Mouse (Mus musculus) olfactory bulb, adult 2 months (tissue): Measurements from ENCODE around the gene Gm26602. TPM values are rescaled to one million over a fixed set of nuclear protein-coding genes. Genes with fewer than 3 reads are reported as not detected.

Experiments used
- H3K27ac ChIP-seq: fragments of 200-500 bp; 2 replicates; pipeline ENCODE4 v1.5.1; 2012; ENCODE audit warnings: low read depth, low read length; ENCODE audit not compliant: insufficient read depth
- H3K4me1 ChIP-seq: fragments of 200-500 bp; 2 replicates; pipeline ENCODE4 v1.6.1; 2012; ENCODE audit warnings: low read length; ENCODE audit not compliant: control insufficient read depth, insufficient read depth
- H3K4me3 ChIP-seq: fragments of 200-500 bp; 2 replicates; pipeline ENCODE4 v1.5.1; 2012; ENCODE audit warnings: mild to moderate bottlenecking, low read depth, low read length, moderate library complexity; ENCODE audit not compliant: insufficient read depth
- CTCF ChIP-seq: fragments of 200-500 bp; IDR thresholded peaks from 2 replicates; pipeline ENCODE4 v1.5.1; 2012; ENCODE audit warnings: low read depth, mild to moderate bottlenecking, low read length, moderate library complexity; ENCODE audit not compliant: insufficient read depth
- POLR2A ChIP-seq: fragments of 200-500 bp; IDR thresholded peaks from 2 replicates; pipeline ENCODE4 v1.6.1; 2012; ENCODE audit warnings: mild to moderate bottlenecking, low read depth, low read length, moderate library complexity; ENCODE audit not compliant: insufficient read depth
- WGBS: fragments of 180-500 bp; shearing (Covaris S2); methylation state at CpG from one replicate; pipeline ENCODE4 v1.1.7; 2018; 5-methylcytosine and 5-hydroxymethylcytosine counted together
- polyA plus RNA-seq: library from polyadenylated mRNA; stranded (reverse); fragments of >200 nt; gene quantifications from 2 replicates; pipeline ENCODE4 v1.2.4, GENCODE M21; 2012; ENCODE audit warnings: low replicate concordance; ENCODE audit not compliant: missing spikeins, insufficient read depth, insufficient read length

Gene Gm26602
- not detected in 2 replicates for polyA plus RNA-seq

- H3K4me1 ChIP-seq, result peaks cover 42% of the 10 kb centered on the region
- TF ChIP-seq POLR2A, result no peak
- no peak for TF ChIP-seq CTCF
- peak within 1 kb of the TSS; percentile 92; the same call in 1 of the 2 replicates for H3K27ac ChIP-seq
- WGBS, result 93% methylated on average over 4 of the region's 4 CpGs
- no peak within 1 kb of the TSS for H3K4me3 ChIP-seq
Observed at GRCm38 (mm10) chr10:79910556-79910955, at the start of gene Gm26602. Gm26602 (plus strand) TSS chr10:79910856.

GRCm38 (mm10) chr10:79861230-79862048 lies 49.2 kb upstream of the Gm26602 start:
- no peak overlapping the region for H3K27ac ChIP-seq
- H3K4me3 ChIP-seq, result no peak overlapping the region
- TF ChIP-seq CTCF, result no peak
- TF ChIP-seq POLR2A, result no peak
- 60% methylated on average over 25 of the region's 25 CpGs for WGBS
- H3K4me1 ChIP-seq, result peaks cover 60% of the 10 kb centered on the region

DNA sequence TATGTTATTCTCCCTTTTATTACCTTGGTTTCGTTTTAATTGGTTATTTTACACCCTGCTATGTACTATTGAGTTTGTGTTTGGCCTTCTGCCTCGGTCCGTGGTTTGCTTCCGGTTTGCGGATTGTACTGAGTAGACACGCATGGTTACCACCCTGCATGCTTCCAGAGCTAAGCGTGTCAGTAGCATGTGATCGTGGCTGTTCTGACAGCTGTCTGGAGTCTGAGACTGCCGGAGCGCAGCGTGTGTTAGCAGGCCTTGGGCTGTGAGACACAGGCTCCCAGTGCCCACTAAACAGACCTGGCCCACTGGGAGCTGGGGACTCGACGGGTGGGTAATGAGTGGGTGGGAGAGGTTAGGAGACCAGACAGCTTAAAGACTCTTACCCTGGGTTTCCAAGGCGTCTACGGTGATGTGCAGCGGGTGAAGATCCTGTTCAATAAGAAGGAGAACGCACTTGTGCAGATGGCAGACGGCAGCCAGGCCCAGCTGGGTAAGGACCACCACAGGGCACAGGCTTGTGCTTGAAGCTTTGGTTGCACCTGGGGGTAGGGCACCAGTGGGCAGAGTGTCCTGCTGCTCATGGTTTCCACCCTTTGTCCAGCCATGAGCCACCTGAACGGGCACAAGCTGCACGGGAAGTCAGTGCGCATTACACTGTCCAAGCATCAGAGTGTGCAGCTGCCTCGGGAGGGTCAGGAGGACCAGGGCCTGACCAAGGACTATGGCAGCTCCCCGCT lies 48.4 kb upstream of the Gm26602 start:
- Histone ChIP-seq H3K27ac (no peak overlapping the region), H3K4me3 (no peak overlapping the region), H3K4me1 (peaks cover 53% of the 10 kb centered on the region)
- WGBS, result 61% methylated on average over 23 of the region's 23 CpGs
- no peak for TF ChIP-seq CTCF
- TF ChIP-seq POLR2A, result no peak

DNA sequence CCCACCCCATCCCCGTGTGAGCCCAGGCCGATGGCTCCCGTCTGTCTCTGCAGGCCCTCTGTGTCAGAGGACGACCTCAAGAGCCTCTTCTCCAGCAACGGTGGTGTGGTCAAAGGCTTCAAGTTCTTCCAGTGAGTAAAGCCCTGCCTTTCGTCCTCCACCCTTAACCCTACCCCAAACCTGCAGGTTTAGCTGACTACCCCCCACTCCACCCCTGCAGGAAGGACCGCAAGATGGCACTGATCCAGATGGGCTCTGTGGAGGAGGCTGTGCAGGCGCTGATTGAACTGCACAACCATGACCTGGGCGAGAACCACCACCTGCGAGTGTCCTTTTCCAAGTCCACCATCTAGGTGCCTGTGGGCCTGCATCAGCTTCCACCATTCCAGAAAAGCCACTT lies 47.7 kb upstream of the Gm26602 start:
- Histone ChIP-seq H3K4me3 (no peak overlapping the region), H3K4me1 (peaks cover 46% of the 10 kb centered on the region)

GRCm38 (mm10) chr10:79864351-79865188 lies 46.1 kb upstream of the Gm26602 start:
- Histone ChIP-seq H3K27ac (no peak overlapping the region), H3K4me1 (peaks cover 32% of the 10 kb centered on the region), H3K4me3 (no peak overlapping the region)
- TF ChIP-seq CTCF (no peak), POLR2A (no peak)
- WGBS, result 51% methylated on average over 10 of the region's 10 CpGs

More for the DNA sequence above, 47.7 kb upstream of the Gm26602 start:
- 58% methylated on average over 10 of the region's 10 CpGs for WGBS
- no peak overlapping the region for H3K27ac ChIP-seq
- TF ChIP-seq CTCF (no peak), POLR2A (no peak)

GRCm38 (mm10) chr10:79865189-79865601 lies 45.5 kb upstream of the Gm26602 start:
- Histone ChIP-seq H3K4me1 (peaks cover 28% of the 10 kb centered on the region), H3K4me3 (no peak overlapping the region), H3K27ac (no peak overlapping the region)
- 59% methylated on average over 12 of the region's 12 CpGs for WGBS
- TF ChIP-seq CTCF, result no peak
- no peak for TF ChIP-seq POLR2A

- H3K27ac ChIP-seq, result no peak overlapping the region
- H3K4me1 ChIP-seq, result peaks cover 23% of the 10 kb centered on the region
- WGBS, result 72% methylated on average over 19 of the region's 19 CpGs
- TF ChIP-seq CTCF, result no peak
- TF ChIP-seq POLR2A, result no peak
- H3K4me3 ChIP-seq, result no peak overlapping the region
Observed at GRCm38 (mm10) chr10:79865801-79866295, 44.8 kb upstream of the Gm26602 start.

- Histone ChIP-seq H3K4me1 (peaks cover 16% of the 10 kb centered on the region; the same call in 1 of the 2 replicates), H3K27ac (no peak overlapping the region), H3K4me3 (no peak overlapping the region)
- WGBS, result 82% methylated on average over 11 of the region's 11 CpGs
- TF ChIP-seq CTCF (no peak), POLR2A (no peak)
Observed at GRCm38 (mm10) chr10:79866601-79867000, 44.1 kb upstream of the Gm26602 start.

DNA sequence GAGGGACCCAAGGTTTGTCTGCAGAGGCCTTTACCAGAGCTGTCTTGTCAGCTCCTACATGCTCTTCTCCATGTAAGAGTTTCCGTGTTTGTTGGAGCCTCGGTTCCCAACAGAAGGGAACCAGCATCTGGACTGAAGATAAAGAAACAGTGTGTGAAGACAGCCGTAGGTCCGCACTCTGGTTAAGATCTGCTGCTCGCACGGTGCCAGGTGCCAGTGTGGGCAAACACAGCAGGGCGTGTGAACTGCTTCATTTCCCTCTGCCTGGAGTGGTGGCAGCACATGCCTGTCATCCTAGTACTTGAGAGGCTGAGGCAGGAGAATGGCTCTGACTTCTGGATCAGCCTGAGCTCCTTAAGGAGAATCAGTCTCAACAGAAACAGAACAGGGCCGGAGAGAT lies 38.8 kb upstream of the Gm26602 start:
- Histone ChIP-seq H3K4me1 (peaks cover 25% of the 10 kb centered on the region), H3K27ac (no peak overlapping the region), H3K4me3 (no peak overlapping the region)
- no peak for TF ChIP-seq CTCF
- TF ChIP-seq POLR2A, result no peak
- WGBS, result 50% methylated on average over 8 of the region's 8 CpGs
